Mouse (Mus musculus) forebrain, embryonic 16.5 days (tissue): ENCODE measurements at regions not wholly inside any gene's neighbourhood (a gene's known extent, or its start where the extent isn't known, plus 50 kb on each side); places are given as distances from the start of the nearest gene placed in this dataset.

Experiments used
- ATAC-seq: fragments of 200-750 bp; cut with Nextera tagmentation; 2 replicates; pipeline ENCODE4 v1.8.0; 2017; ENCODE audit warnings: mild to moderate bottlenecking, moderate library complexity
- H3K27ac ChIP-seq: fragments of 300-500 bp; sonication (generic); 2 replicates; pipeline ENCODE4 v1.5.1; 2014; ENCODE audit warnings: low read length, control low read depth
- H3K27me3 ChIP-seq: fragments of 300-500 bp; sonication (generic); replicated peaks from 2 replicates; pipeline ENCODE4 v1.6.1; 2014; ENCODE audit warnings: low read length; ENCODE audit not compliant: control insufficient read depth, insufficient read depth
- H3K36me3 ChIP-seq: fragments of 300-500 bp; sonication (generic); 2 replicates; pipeline ENCODE4 v1.6.1; 2014; ENCODE audit not compliant: control insufficient read depth, insufficient read depth
- H3K4me1 ChIP-seq: fragments of 300-500 bp; sonication (generic); replicated peaks from 2 replicates; pipeline ENCODE4 v1.6.1; 2014; ENCODE audit warnings: low read length; ENCODE audit not compliant: control insufficient read depth, insufficient read depth
- H3K4me2 ChIP-seq: fragments of 300-500 bp; sonication (generic); 2 replicates; pipeline ENCODE4 v1.6.1; 2014; ENCODE audit warnings: mild to moderate bottlenecking, low read length, control low read depth
- H3K4me3 ChIP-seq: fragments of 300-500 bp; sonication (generic); replicated peaks from 2 replicates; pipeline ENCODE4 v1.5.1; 2014; ENCODE audit warnings: mild to moderate bottlenecking, low read length, control low read depth
- H3K9ac ChIP-seq: fragments of 300-500 bp; sonication (generic); replicated peaks from 2 replicates; pipeline ENCODE4 v1.6.1; 2014; ENCODE audit warnings: low read depth, low read length, control low read depth
- H3K9me3 ChIP-seq: fragments of 300-500 bp; sonication (generic); 2 replicates; pipeline ENCODE4 v1.6.1; 2016; ENCODE audit warnings: low read length; ENCODE audit not compliant: control insufficient read depth
- WGBS: fragments of 180-500 bp; shearing (Covaris S2); extraction: QIAGEN DNeasy Blood & Tissue Kit; methylation state at CpG from one replicate; pipeline ENCODE4 v1.1.7; 2014; 5-methylcytosine and 5-hydroxymethylcytosine counted together

DNA sequence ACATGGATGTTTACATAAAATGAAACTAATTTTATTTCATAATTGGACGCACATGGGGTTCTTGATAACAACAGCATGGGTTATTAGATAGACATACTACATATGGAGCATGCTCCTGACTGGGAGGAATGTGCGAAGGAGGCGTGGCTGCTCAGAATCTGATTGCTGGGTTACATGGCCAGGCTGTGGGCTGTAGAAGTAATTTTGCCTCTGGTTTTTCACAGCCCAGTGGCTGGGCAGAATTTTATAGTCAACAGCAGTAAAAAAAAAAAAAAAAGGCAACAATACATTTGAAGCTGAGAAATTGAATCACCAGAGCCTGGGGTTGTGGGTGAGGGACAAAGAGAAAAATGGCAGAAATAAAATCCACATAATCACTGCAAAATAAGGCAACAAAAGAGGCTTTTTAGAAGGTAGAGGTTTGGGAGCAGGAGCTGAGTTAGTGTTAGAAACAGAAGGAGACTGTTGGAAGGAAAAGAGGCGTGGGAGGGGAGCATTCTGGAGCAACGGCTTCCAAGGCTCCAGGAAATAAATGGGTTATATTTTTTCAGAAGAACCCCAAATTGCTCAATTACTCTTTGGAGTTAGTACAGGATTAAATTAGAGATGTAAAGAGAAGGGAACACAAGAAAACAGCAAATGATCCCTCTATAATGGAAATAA, 71.4 kb upstream of the Ust start:
- Histone ChIP-seq H3K9me3 (no peaks in the 10 kb centered on the region), H3K4me3 (no peak overlapping the region), H3K27ac (no peak overlapping the region), H3K4me1 (no peaks in the 10 kb centered on the region), H3K9ac (no peak overlapping the region), H3K4me2 (no peak overlapping the region), H3K36me3 (no peaks in the 10 kb centered on the region), H3K27me3 (no peaks in the 10 kb centered on the region)
- WGBS, result 74% methylated on average over 5 of the region's 5 CpGs
- no peak for ATAC-seq

DNA sequence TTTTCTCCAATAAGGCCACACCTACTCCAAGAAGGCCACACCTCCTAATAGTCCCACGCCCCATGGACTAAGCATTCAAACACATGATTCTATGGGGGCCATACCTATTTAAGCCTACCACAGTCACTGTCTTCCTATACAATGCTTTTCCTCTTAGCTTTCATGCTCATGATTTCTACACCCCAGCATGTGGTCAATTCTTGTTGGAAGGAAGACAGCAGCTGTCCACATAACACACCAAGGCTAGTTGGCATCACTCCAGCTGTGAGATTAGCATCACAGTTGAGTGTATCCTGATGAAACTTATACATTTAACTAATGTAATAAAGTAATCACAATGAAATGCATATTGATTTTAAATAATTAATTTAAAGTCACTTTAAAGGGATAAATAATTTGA, 70.5 kb upstream of the Ust start:
- Histone ChIP-seq H3K9me3 (no peaks in the 10 kb centered on the region), H3K4me1 (peaks cover under 1% of the 10 kb centered on the region; the same call in 1 of the 2 replicates), H3K9ac (no peak overlapping the region), H3K27ac (no peak overlapping the region), H3K36me3 (no peaks in the 10 kb centered on the region), H3K4me3 (no peak overlapping the region), H3K4me2 (no peak overlapping the region), H3K27me3 (no peaks in the 10 kb centered on the region)
- 84% methylated on average over 1 of the region's 1 CpGs for WGBS
- ATAC-seq, result no peak

DNA sequence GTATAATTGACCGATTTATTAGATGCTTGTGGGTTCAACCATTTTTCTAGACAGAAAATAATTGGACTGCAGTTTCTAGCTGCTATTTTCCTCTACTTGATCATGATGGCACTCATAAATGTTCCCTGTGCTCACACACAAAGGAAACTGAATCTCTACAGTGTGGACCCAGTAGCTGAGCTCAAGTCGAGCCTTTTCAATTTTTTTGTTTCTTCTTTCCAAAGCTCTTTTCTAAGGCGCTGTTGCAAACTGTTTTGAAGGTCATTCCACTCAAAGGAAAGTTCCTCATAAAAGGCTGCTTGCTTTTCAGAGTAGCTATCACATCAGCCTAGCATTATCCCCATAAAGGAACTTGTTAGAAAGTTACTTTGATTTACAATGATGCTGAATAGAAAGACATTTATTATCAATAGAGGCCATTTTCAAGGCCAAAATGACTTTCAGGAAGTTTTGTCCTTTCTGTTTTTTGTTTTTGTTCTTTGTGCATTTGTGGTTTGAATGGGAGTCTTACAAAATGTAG, 65.8 kb upstream of the Ust start:
- 42% methylated on average over 3 of the region's 3 CpGs for WGBS
- ATAC-seq, result no peak
- Histone ChIP-seq H3K36me3 (no peaks in the 10 kb centered on the region), H3K27me3 (no peaks in the 10 kb centered on the region), H3K4me2 (no peak overlapping the region), H3K27ac (no peak overlapping the region), H3K9ac (no peak overlapping the region), H3K4me1 (peaks cover 3% of the 10 kb centered on the region; the same call in 1 of the 2 replicates), H3K9me3 (no peaks in the 10 kb centered on the region), H3K4me3 (no peak overlapping the region)

DNA sequence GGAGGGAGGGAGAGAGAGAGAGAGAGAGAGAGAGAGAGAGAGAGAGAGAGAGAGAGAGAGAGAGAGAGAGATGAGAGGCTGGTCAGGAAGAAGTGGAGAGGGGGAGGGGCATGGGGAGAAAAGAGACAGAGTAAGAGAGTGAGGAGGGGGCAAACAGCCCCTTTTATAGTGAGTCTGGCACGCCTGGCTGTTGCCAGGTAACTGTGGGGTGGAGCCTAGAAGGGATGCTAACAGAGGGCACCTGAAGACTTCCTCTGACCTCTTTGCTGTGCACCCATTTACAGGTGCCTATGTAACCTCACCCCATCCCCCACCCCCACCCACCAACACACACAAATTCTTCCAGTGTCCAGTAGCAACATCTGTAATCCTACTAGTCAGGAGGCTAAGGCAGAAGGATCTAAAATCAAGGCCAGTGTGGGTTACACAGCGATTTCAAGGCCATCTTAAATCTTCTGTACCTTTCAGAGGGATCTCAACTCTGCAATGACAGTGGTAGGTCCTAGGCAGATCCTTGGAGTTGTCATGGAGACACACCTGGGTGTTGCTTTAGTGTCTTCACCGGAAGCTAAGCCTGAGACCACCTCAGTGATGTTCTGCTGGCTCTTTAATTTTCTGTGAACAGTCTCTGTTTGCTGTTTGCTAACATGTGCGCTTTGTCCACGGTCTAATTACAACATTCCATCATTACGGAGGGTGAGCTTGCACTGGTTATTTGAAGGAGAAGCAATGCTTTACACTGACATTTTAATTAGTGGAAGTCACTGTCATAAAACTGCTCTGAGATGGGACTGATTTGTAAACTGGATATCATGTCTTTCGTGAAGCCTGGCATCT, 65.1 kb upstream of the Ust start:
- ATAC-seq, result peak; percentile 31; the same call in 1 of the 2 replicates
- H3K9ac ChIP-seq, result no peak overlapping the region
- peaks cover 3% of the 10 kb centered on the region; the same call in 1 of the 2 replicates for H3K4me1 ChIP-seq
- no peak overlapping the region for H3K27ac ChIP-seq
- H3K9me3 ChIP-seq, result no peaks in the 10 kb centered on the region
- H3K36me3 ChIP-seq, result no peaks in the 10 kb centered on the region
- no peak overlapping the region for H3K4me3 ChIP-seq
- 44% methylated on average over 7 of the region's 7 CpGs for WGBS
- no peak overlapping the region for H3K4me2 ChIP-seq
- H3K27me3 ChIP-seq, result no peaks in the 10 kb centered on the region

DNA sequence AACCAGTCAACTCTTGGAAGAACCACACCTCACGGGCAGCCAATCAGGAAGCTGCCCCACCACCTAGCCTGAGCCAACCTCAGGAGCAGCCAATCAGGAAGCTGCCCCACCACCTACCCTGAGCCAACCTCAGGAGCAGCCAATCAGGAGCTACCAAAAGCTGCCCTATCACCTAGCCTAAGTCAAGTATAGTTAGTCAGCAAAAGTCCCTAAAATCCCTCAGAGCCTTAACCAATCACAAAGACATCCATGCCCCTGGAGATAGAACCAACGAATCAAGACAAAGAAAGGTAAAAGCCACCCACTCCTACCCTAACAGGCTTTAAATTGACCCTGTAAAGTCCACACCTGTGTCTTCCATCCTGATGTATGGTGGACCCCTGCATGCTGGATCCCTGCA, 61.7 kb upstream of the Ust start:
- Histone ChIP-seq H3K9ac (no peak overlapping the region), H3K9me3 (no peaks in the 10 kb centered on the region), H3K4me1 (peaks cover 3% of the 10 kb centered on the region; the same call in 1 of the 2 replicates), H3K27me3 (no peaks in the 10 kb centered on the region), H3K36me3 (no peaks in the 10 kb centered on the region), H3K4me2 (no peak overlapping the region), H3K27ac (no peak overlapping the region), H3K4me3 (no peak overlapping the region)
- ATAC-seq, result no peak
- 100% methylated on average over 2 of the region's 2 CpGs for WGBS

DNA sequence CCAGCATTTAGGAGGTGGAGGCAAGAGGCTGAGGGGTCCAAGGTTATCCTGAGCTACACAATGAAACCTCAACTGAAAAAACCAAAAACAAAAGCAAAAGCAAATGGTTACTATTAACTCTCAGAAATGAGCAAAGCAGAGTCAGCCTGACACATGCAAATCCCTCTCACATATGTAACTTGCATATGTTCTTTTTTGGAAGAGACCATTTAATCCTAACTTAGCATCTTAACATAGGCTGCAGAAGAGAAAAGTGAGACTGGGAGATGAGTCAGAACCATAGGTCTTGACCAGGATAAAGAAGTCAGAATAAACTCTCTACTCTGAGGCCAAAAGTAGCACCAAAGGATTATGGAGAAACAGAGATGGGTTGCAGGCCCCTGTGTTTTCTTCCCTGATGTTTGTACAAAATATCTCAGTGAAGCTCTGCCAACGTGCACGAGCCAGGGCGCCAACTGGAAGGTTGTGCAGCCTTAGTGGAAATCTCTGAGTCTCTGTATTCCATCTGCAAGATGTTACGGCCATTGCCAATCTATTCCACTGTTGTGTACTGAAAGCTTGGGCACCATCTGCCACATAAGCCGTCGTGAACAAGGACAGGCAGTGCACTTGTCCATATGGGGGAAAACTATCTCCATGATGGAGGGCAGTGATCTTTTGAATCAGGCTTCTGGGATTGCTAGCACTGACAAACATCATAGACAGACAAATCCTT, 59.2 kb upstream of the Ust start:
- 53% methylated on average over 6 of the region's 6 CpGs for WGBS

More for the DNA sequence above, 59.2 kb upstream of the Ust start:
- no peak overlapping the region for H3K9ac ChIP-seq
- no peaks in the 10 kb centered on the region for H3K27me3 ChIP-seq
- H3K36me3 ChIP-seq, result no peaks in the 10 kb centered on the region
- H3K4me3 ChIP-seq, result no peak overlapping the region
- peak overlapping the region; percentile 41; the same call in 1 of the 2 replicates for H3K27ac ChIP-seq
- no peak overlapping the region for H3K4me2 ChIP-seq
- no peaks in the 10 kb centered on the region for H3K9me3 ChIP-seq
- ATAC-seq, result peak; percentile 92
- no peaks in the 10 kb centered on the region for H3K4me1 ChIP-seq
